Mouse (Mus musculus): ENCODE measurements around the gene Lsm4.

The Lsm4 gene

GRCm38 (mm10) chr8:70673079-70673856, at the start of gene Lsm4:
TSS of gene Lsm4 (plus strand) at chr8:70673248.
- peaks cover 76% of the 10 kb centered on the region for H3K4me1 ChIP-seq (replicated peaks; ENCODE audit: low read depth, low read length)
- H3K9me3 ChIP-seq (ENCODE audit: low read length) = no peaks in the 10 kb centered on the region
- H3K36me3 ChIP-seq (ENCODE audit: insufficient read depth, low read length) = peaks cover 32% of the 10 kb centered on the region
- peak within 1 kb of the TSS; percentile 87 for H3K4me3 ChIP-seq (replicated peaks; ENCODE audit: low read length)
- no peaks in the 10 kb centered on the region for H3K27me3 ChIP-seq (ENCODE audit: insufficient read depth, low read length)
- TF ChIP-seq NANOG (IDR thresholded peaks at IDR 0.05; ENCODE audit: borderline replicate concordance, low read length) = no peak
- peak; percentile 66 for TF ChIP-seq CTCF (conservative IDR thresholded peaks at IDR 0.05; ENCODE audit: low read length)

- Histone ChIP-seq H3K27me3 (ENCODE audit: insufficient read depth, low read length) (peaks cover 29% of the 10 kb centered on the region), H3K4me1 (replicated peaks; ENCODE audit: low read depth, low read length) (peaks cover 18% of the 10 kb centered on the region), H3K9me3 (ENCODE audit: low read length) (0 out of 2 replicates have a peak, but pooled peaks cover 4% of the 10 kb centered on the region), H3K36me3 (ENCODE audit: insufficient read depth, low read length) (no peaks in the 10 kb centered on the region), H3K4me3 (replicated peaks; ENCODE audit: low read length) (no peak overlapping the region)
- peak; percentile 25 for TF ChIP-seq CTCF (conservative IDR thresholded peaks at IDR 0.05; ENCODE audit: low read length)
- no peak for TF ChIP-seq POU5F1 (IDR thresholded peaks at IDR 0.05; ENCODE audit: borderline replicate concordance, low read length)
These were observed 47.9 kb upstream of the Lsm4 start for GRCm38 (mm10) chr8:70625104-70625503.

GRCm38 (mm10) chr8:70627041-70627440, 46.0 kb upstream of the Lsm4 start:
- no peak for TF ChIP-seq CTCF (conservative IDR thresholded peaks at IDR 0.05; ENCODE audit: low read length)
- TF ChIP-seq POU5F1 (IDR thresholded peaks at IDR 0.05; ENCODE audit: borderline replicate concordance, low read length) = no peak
- TF ChIP-seq NANOG (IDR thresholded peaks at IDR 0.05; ENCODE audit: borderline replicate concordance, low read length) = no peak

GRCm38 (mm10) chr8:70628986-70629490, 44.0 kb upstream of the Lsm4 start:
- TF ChIP-seq POU5F1 (IDR thresholded peaks at IDR 0.05; ENCODE audit: borderline replicate concordance, low read length) (no peak), CTCF (conservative IDR thresholded peaks at IDR 0.05; ENCODE audit: low read length) (no peak), NANOG (IDR thresholded peaks at IDR 0.05; ENCODE audit: borderline replicate concordance, low read length) (no peak)
- peak overlapping the region; percentile 76; the same call in 1 of the 2 replicates for H3K4me3 ChIP-seq (replicated peaks; ENCODE audit: low read length)
- H3K9me3 ChIP-seq (ENCODE audit: low read length) = 0 out of 2 replicates have a peak, but pooled peaks cover 4% of the 10 kb centered on the region

More at GRCm38 (mm10) chr8:70627041-70627440, 46.0 kb upstream of the Lsm4 start:
- peaks cover 21% of the 10 kb centered on the region for H3K27me3 ChIP-seq (ENCODE audit: insufficient read depth, low read length)
- 0 out of 2 replicates have a peak, but pooled peaks cover 4% of the 10 kb centered on the region for H3K9me3 ChIP-seq (ENCODE audit: low read length)
- H3K4me1 ChIP-seq (replicated peaks; ENCODE audit: low read depth, low read length) = peaks cover 29% of the 10 kb centered on the region
- no peaks in the 10 kb centered on the region for H3K36me3 ChIP-seq (ENCODE audit: insufficient read depth, low read length)
- no peak overlapping the region for H3K4me3 ChIP-seq (replicated peaks; ENCODE audit: low read length)

GRCm38 (mm10) chr8:70629574-70630531, 43.2 kb upstream of the Lsm4 start:
- Histone ChIP-seq H3K9me3 (ENCODE audit: low read length) (0 out of 2 replicates have a peak, but pooled peaks cover under 1% of the 10 kb centered on the region), H3K4me1 (replicated peaks; ENCODE audit: low read depth, low read length) (peaks cover 49% of the 10 kb centered on the region), H3K4me3 (replicated peaks; ENCODE audit: low read length) (peak overlapping the region; percentile 76), H3K27me3 (ENCODE audit: insufficient read depth, low read length) (peaks cover 5% of the 10 kb centered on the region), H3K36me3 (ENCODE audit: insufficient read depth, low read length) (no peaks in the 10 kb centered on the region)
- TF ChIP-seq NANOG (IDR thresholded peaks at IDR 0.05; ENCODE audit: borderline replicate concordance, low read length) (no peak), POU5F1 (IDR thresholded peaks at IDR 0.05; ENCODE audit: borderline replicate concordance, low read length) (no peak), CTCF (conservative IDR thresholded peaks at IDR 0.05; ENCODE audit: low read length) (peak; percentile 26)

More at GRCm38 (mm10) chr8:70628986-70629490, 44.0 kb upstream of the Lsm4 start:
- peaks cover 11% of the 10 kb centered on the region for H3K27me3 ChIP-seq (ENCODE audit: insufficient read depth, low read length)
- peaks cover 49% of the 10 kb centered on the region for H3K4me1 ChIP-seq (replicated peaks; ENCODE audit: low read depth, low read length)
- no peaks in the 10 kb centered on the region for H3K36me3 ChIP-seq (ENCODE audit: insufficient read depth, low read length)

GRCm38 (mm10) chr8:70630532-70631381, 42.3 kb upstream of the Lsm4 start:
- no peaks in the 10 kb centered on the region for H3K9me3 ChIP-seq (ENCODE audit: low read length)
- TF ChIP-seq POU5F1 (IDR thresholded peaks at IDR 0.05; ENCODE audit: borderline replicate concordance, low read length) = no peak
- no peaks in the 10 kb centered on the region for H3K36me3 ChIP-seq (ENCODE audit: insufficient read depth, low read length)
- H3K27me3 ChIP-seq (ENCODE audit: insufficient read depth, low read length) = peaks cover 5% of the 10 kb centered on the region; the same call in 1 of the 2 replicates
- peaks cover 55% of the 10 kb centered on the region for H3K4me1 ChIP-seq (replicated peaks; ENCODE audit: low read depth, low read length)
- H3K4me3 ChIP-seq (replicated peaks; ENCODE audit: low read length) = peak overlapping the region; percentile 76

- TF ChIP-seq CTCF (conservative IDR thresholded peaks at IDR 0.05; ENCODE audit: low read length) (no peak), NANOG (IDR thresholded peaks at IDR 0.05; ENCODE audit: borderline replicate concordance, low read length) (no peak), POU5F1 (IDR thresholded peaks at IDR 0.05; ENCODE audit: borderline replicate concordance, low read length) (no peak)
- Histone ChIP-seq H3K4me3 (replicated peaks; ENCODE audit: low read length) (peak overlapping the region; percentile 76), H3K4me1 (replicated peaks; ENCODE audit: low read depth, low read length) (peaks cover 58% of the 10 kb centered on the region), H3K27me3 (ENCODE audit: insufficient read depth, low read length) (peaks cover 5% of the 10 kb centered on the region; the same call in 1 of the 2 replicates), H3K9me3 (ENCODE audit: low read length) (no peaks in the 10 kb centered on the region), H3K36me3 (ENCODE audit: insufficient read depth, low read length) (no peaks in the 10 kb centered on the region)
These were observed 41.6 kb upstream of the Lsm4 start for GRCm38 (mm10) chr8:70631436-70631835.

All from E14TG2a.4 (cell line).